Mouse (Mus musculus): ENCODE results near the gene Rbm28. TPM values are rescaled to one million over a fixed set of nuclear protein-coding genes. Genes with fewer than 3 reads are reported as not detected.
A peak's percentile ranks its signal among the peaks of the same experiment; 100 is the strongest.

Rbm28 gene
- total and polyA plus RNA-seq, 2 experiments: 3.3 to 8.0 TPM

- no peaks in the 10 kb centered on the region for H3K79me2 ChIP-seq (ENCODE audit: control insufficient read depth, insufficient read depth, low read length)
- no peak overlapping the region for H3K27ac ChIP-seq (replicated peaks; ENCODE audit: insufficient read depth, low read depth, low read length)
- WGBS: 17% methylated on average over 25 of the region's 25 CpGs
- DNase-seq (ENCODE audit: extremely low read depth, low read depth, low spot score): peak; percentile 62
- no peak overlapping the region for H3K9ac ChIP-seq (ENCODE audit: low read depth, low read length)
- TF ChIP-seq CTCF (IDR thresholded peaks at IDR 0.05; ENCODE audit: low read depth, low read length) (peak; percentile 95), POLR2A (IDR thresholded peaks at IDR 0.05; ENCODE audit: extremely low read depth, insufficient read depth, low read length) (no peak)
- H3K27me3 ChIP-seq (ENCODE audit: control insufficient read depth, insufficient read depth, low read length): no peaks in the 10 kb centered on the region
- no peak overlapping the region for H3K4me3 ChIP-seq (ENCODE audit: insufficient read depth, low read depth, low read length)
- no peaks in the 10 kb centered on the region for H3K4me1 ChIP-seq (ENCODE audit: control insufficient read depth, insufficient read depth, low read length)
- H3K36me3 ChIP-seq (ENCODE audit: control insufficient read depth, insufficient read depth, low read length): no peaks in the 10 kb centered on the region
Observed at GRCm38 (mm10) chr6:29198309-29199222, 33.8 kb upstream of the Rbm28 start.

- Histone ChIP-seq H3K79me2 (ENCODE audit: control insufficient read depth, insufficient read depth, low read length) (no peaks in the 10 kb centered on the region), H3K9ac (ENCODE audit: low read depth, low read length) (no peak overlapping the region), H3K4me3 (ENCODE audit: insufficient read depth, low read depth, low read length) (no peak overlapping the region), H3K36me3 (ENCODE audit: control insufficient read depth, insufficient read depth, low read length) (no peaks in the 10 kb centered on the region), H3K4me1 (ENCODE audit: control insufficient read depth, insufficient read depth, low read length) (no peaks in the 10 kb centered on the region), H3K27me3 (ENCODE audit: control insufficient read depth, insufficient read depth, low read length) (no peaks in the 10 kb centered on the region), H3K27ac (replicated peaks; ENCODE audit: insufficient read depth, low read depth, low read length) (no peak overlapping the region)
- 87% methylated on average over 5 of the region's 5 CpGs for WGBS
- no peak for DNase-seq (ENCODE audit: extremely low read depth, low read depth, low spot score)
- no peak for TF ChIP-seq POLR2A (IDR thresholded peaks at IDR 0.05; ENCODE audit: extremely low read depth, insufficient read depth, low read length)
Observed at GRCm38 (mm10) chr6:29195846-29196698, 31.3 kb upstream of the Rbm28 start.

GRCm38 (mm10) chr6:29195146-29195545 lies 30.3 kb upstream of the Rbm28 start:
- WGBS: 79% methylated on average over 5 of the region's 5 CpGs
- H3K79me2 ChIP-seq (ENCODE audit: control insufficient read depth, insufficient read depth, low read length): no peaks in the 10 kb centered on the region
- no peaks in the 10 kb centered on the region for H3K4me1 ChIP-seq (ENCODE audit: control insufficient read depth, insufficient read depth, low read length)
- no peaks in the 10 kb centered on the region for H3K36me3 ChIP-seq (ENCODE audit: control insufficient read depth, insufficient read depth, low read length)
- H3K27me3 ChIP-seq (ENCODE audit: control insufficient read depth, insufficient read depth, low read length): no peaks in the 10 kb centered on the region
- no peak overlapping the region for H3K4me3 ChIP-seq (ENCODE audit: insufficient read depth, low read depth, low read length)
- no peak for DNase-seq (ENCODE audit: extremely low read depth, low read depth, low spot score)
- no peak overlapping the region for H3K9ac ChIP-seq (ENCODE audit: low read depth, low read length)
- TF ChIP-seq POLR2A (IDR thresholded peaks at IDR 0.05; ENCODE audit: extremely low read depth, insufficient read depth, low read length): no peak
- no peak for TF ChIP-seq CTCF (IDR thresholded peaks at IDR 0.05; ENCODE audit: low read depth, low read length)
- no peak overlapping the region for H3K27ac ChIP-seq (replicated peaks; ENCODE audit: insufficient read depth, low read depth, low read length)

- DNase-seq (ENCODE audit: extremely low read depth, low read depth, low spot score): no peak
- Histone ChIP-seq H3K79me2 (ENCODE audit: control insufficient read depth, insufficient read depth, low read length) (no peaks in the 10 kb centered on the region), H3K36me3 (ENCODE audit: control insufficient read depth, insufficient read depth, low read length) (no peaks in the 10 kb centered on the region), H3K4me3 (ENCODE audit: insufficient read depth, low read depth, low read length) (no peak overlapping the region), H3K27ac (replicated peaks; ENCODE audit: insufficient read depth, low read depth, low read length) (no peak overlapping the region), H3K4me1 (ENCODE audit: control insufficient read depth, insufficient read depth, low read length) (no peaks in the 10 kb centered on the region), H3K9ac (ENCODE audit: low read depth, low read length) (no peak overlapping the region), H3K27me3 (ENCODE audit: control insufficient read depth, insufficient read depth, low read length) (no peaks in the 10 kb centered on the region)
- TF ChIP-seq POLR2A (IDR thresholded peaks at IDR 0.05; ENCODE audit: extremely low read depth, insufficient read depth, low read length): no peak
- TF ChIP-seq CTCF (IDR thresholded peaks at IDR 0.05; ENCODE audit: low read depth, low read length): no peak
- 63% methylated on average over 15 of the region's 15 CpGs for WGBS
Observed at GRCm38 (mm10) chr6:29193961-29194750, 29.4 kb upstream of the Rbm28 start.

GRCm38 (mm10) chr6:29187936-29188335 lies 23.1 kb upstream of the Rbm28 start:
- WGBS: 76% methylated on average over 1 of the region's 1 CpGs
- H3K4me1 ChIP-seq (ENCODE audit: control insufficient read depth, insufficient read depth, low read length): no peaks in the 10 kb centered on the region
- H3K36me3 ChIP-seq (ENCODE audit: control insufficient read depth, insufficient read depth, low read length): no peaks in the 10 kb centered on the region
- no peak overlapping the region for H3K4me3 ChIP-seq (ENCODE audit: insufficient read depth, low read depth, low read length)
- H3K27ac ChIP-seq (replicated peaks; ENCODE audit: insufficient read depth, low read depth, low read length): no peak overlapping the region
- no peak for DNase-seq (ENCODE audit: extremely low read depth, low read depth, low spot score)
- TF ChIP-seq CTCF (IDR thresholded peaks at IDR 0.05; ENCODE audit: low read depth, low read length): no peak
- TF ChIP-seq POLR2A (IDR thresholded peaks at IDR 0.05; ENCODE audit: extremely low read depth, insufficient read depth, low read length): no peak
- H3K9ac ChIP-seq (ENCODE audit: low read depth, low read length): no peak overlapping the region
- no peaks in the 10 kb centered on the region for H3K79me2 ChIP-seq (ENCODE audit: control insufficient read depth, insufficient read depth, low read length)
- H3K27me3 ChIP-seq (ENCODE audit: control insufficient read depth, insufficient read depth, low read length): no peaks in the 10 kb centered on the region
